Mouse (Mus musculus): Measurements from ENCODE around the gene Mup6. TPM values are rescaled to one million over a fixed set of nuclear protein-coding genes. Genes with fewer than 3 reads are reported as not detected.

The Mup6 gene
- polyA plus RNA-seq (2014; fragmentation: Illumina TruSeq; extraction: RNeasy Lipid Tissue Mini Kit (QIAGEN cat#74804); ENCODE audit: low read depth, low replicate concordance) = 0.66 TPM

DNA sequence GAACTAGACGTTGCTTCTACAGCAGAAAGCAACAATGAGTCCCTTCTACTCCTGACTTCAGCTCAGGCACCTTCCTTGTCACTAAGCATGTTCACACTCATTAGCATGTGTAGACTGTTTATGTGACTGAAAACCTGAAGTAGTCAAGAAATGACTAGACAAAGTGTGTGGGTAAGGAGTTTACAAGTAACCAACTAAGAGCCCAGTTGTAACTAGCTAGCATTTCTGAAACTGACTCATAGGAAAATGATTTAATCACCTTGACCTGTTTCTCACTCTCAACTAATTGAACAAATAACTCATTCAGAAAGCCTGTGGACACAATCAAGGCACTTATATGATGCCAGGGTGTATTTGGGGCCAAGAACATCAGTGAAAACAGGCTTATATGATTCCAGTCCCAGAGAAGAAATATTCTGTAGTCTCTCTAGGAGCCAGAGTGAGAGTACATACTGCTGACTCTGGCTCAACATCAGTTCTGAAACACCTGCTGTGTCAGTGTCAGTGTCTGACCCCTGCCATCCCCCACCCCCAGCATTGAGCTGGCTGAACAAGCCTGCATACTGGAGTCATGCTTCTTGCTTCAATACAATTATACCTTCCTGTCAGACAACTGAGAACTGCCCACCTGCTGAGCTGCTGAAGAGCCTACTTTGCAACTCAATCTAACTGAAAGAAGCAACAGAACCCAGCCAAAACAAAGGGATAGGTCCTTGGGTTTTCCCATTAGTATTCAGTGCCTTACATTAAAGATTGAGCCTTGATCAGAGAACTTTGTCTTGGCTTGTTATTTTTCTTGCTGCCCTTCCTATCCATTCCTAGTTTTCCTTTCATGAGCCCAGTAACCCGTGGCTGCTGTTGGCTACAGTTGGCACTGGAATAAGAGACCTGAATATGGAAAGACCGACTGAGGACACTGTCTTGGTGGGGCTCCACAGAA is at the start of gene Mup6:
Gene Mup6 (plus strand): TSS at position 890 of the 940 bp plus-strand sequence.

GRCm38 (mm10) chr4:59914608-59915403 is 49.3 kb upstream of the Mup6 start, which contains the start of gene Slc46a2:
TSS of gene Slc46a2 (minus strand) at chr4:59915056.

DNA sequence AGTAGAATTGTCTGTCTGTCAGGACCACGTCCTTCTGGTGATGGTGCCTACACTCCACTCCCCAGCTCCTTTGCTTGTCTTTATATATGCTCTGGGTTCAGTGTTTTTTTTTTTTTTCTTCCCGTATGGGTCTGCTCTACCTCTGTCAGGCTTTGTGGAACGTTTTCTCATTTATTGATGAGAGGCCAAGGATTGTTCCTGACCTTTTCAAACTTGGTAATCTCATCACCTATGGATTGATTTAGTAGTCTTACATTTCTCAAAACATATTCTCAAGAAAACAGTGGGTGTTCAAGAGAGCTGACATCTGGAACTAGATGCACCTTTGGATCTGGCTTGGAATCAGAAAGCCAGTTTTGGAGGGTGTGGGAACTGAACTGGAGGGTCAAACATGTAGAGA is 3.5 kb upstream of the Mup6 start, which contains the start of gene Mup4:
Gene Mup4 (minus strand): TSS at position 101 of the 400 bp plus-strand sequence.

Other genes starting within 250 kb of the Mup6 start
- gene Inip, start 162.7 kb upstream of the Mup6 start, polyA plus RNA-seq (2014; fragmentation: Illumina TruSeq; extraction: RNeasy Lipid Tissue Mini Kit (QIAGEN cat#74804); ENCODE audit: low read depth, low replicate concordance) = 7.5 TPM
- gene Snx30, start 158.5 kb upstream of the Mup6 start, polyA plus RNA-seq (2014; fragmentation: Illumina TruSeq; extraction: RNeasy Lipid Tissue Mini Kit (QIAGEN cat#74804); ENCODE audit: low read depth, low replicate concordance) = 3.3 TPM
- not detected for gene Slc46a2, start 49.2 kb upstream of the Mup6 start, polyA plus RNA-seq (2014; fragmentation: Illumina TruSeq; extraction: RNeasy Lipid Tissue Mini Kit (QIAGEN cat#74804); ENCODE audit: low read depth, low replicate concordance)
- not detected for gene Mup4, start 3.6 kb upstream of the Mup6 start, polyA plus RNA-seq (2014; fragmentation: Illumina TruSeq; extraction: RNeasy Lipid Tissue Mini Kit (QIAGEN cat#74804); ENCODE audit: low read depth, low replicate concordance)
- gene Mup7, start 106.2 kb downstream of the Mup6 start, polyA plus RNA-seq (2014; fragmentation: Illumina TruSeq; extraction: RNeasy Lipid Tissue Mini Kit (QIAGEN cat#74804); ENCODE audit: low read depth, low replicate concordance) = 41.2 TPM
- 132 TPM for gene Mup2, start 190.0 kb downstream of the Mup6 start, polyA plus RNA-seq (2014; fragmentation: Illumina TruSeq; extraction: RNeasy Lipid Tissue Mini Kit (QIAGEN cat#74804); ENCODE audit: low read depth, low replicate concordance)